13 mouse cellular contexts compared by ENCODE assay signal in the genomic region with DNA sequence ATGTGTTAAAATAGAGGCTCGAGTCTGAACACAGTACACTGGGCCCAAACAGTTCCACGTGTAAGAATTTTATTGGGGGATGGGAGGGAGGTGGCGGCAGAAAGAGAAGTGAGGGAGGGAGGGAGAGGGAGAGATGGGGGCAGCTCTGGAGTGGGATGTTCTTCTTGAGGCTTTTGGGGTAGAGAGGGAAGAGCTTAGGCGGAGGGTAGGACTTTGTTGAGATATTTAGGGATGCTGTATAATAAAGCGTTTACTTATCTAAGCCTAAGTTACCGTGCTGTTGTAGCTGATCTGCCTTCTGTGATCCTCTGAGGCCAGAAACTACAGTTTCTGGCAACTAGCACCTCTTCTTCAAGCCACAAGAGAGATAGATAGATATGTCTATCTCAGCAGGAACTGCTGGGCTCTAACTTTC. TPM values are rescaled to one million over a fixed set of nuclear protein-coding genes. Genes with fewer than 3 reads are reported as not detected.
DNase-seq lines count a peak whose midpoint lies in the region; ATAC-seq lines count a peak whose summit lies in the region.
"Had no signal": no experiment of that assay in that cellular context is flagged by ENCODE, and none has a peak within 500 bp of the region (broad histone marks: within the 10 kb centered on the region; RNA-seq: fewer than 3 reads in every experiment).

No protein-coding gene starts in this region.

- no peaks in the 10 kb centered on the region for H3K9me3 ChIP-seq in hindbrain, embryonic 13.5 days
- H3K9me3 ChIP-seq in hindbrain, embryonic 12.5 days (replicated peaks): no peaks in the 10 kb centered on the region
- no peaks in the 10 kb centered on the region for H3K9me3 ChIP-seq in intestine, embryonic 14.5 days (ENCODE audit: control insufficient read depth, low read length)
- no peaks in the 10 kb centered on the region for H3K9me3 ChIP-seq in liver, embryonic 15.5 days (replicated peaks)
- no peaks in the 10 kb centered on the region for H3K9me3 ChIP-seq in forebrain, embryonic 11.5 days (ENCODE audit: control insufficient read depth, low read length)
- H3K9me3 ChIP-seq: embryonic facial prominence, embryonic 12.5 days; forebrain, embryonic 10.5 days; heart, embryonic 13.5 days; limb, embryonic 15.5 days had no signal

- no peaks in the 10 kb centered on the region for H3K27me3 ChIP-seq in hindbrain, embryonic 13.5 days
- no peaks in the 10 kb centered on the region for H3K27me3 ChIP-seq in hindbrain, embryonic 12.5 days
- H3K27me3 ChIP-seq in intestine, embryonic 14.5 days (replicated peaks; ENCODE audit: control insufficient read depth, insufficient read depth, low read length): no peaks in the 10 kb centered on the region
- no peaks in the 10 kb centered on the region for H3K27me3 ChIP-seq in liver, embryonic 15.5 days
- no peaks in the 10 kb centered on the region for H3K27me3 ChIP-seq in forebrain, embryonic 11.5 days (ENCODE audit: control insufficient read depth, insufficient read depth, low read length)
- H3K27me3 ChIP-seq: embryonic facial prominence, embryonic 12.5 days; heart, embryonic 13.5 days; limb, embryonic 15.5 days had no signal

- no peak overlapping the region; the same call in 1 of the 2 replicates for H3K9ac ChIP-seq in hindbrain, embryonic 13.5 days
- H3K9ac ChIP-seq in hindbrain, embryonic 12.5 days: no peak overlapping the region
- no peak overlapping the region for H3K9ac ChIP-seq in intestine, embryonic 14.5 days (ENCODE audit: low read length)
- H3K9ac ChIP-seq in liver, embryonic 15.5 days: no peak overlapping the region
- no peak overlapping the region for H3K9ac ChIP-seq in forebrain, embryonic 11.5 days (ENCODE audit: low read length)
- H3K9ac ChIP-seq: embryonic facial prominence, embryonic 12.5 days; heart, embryonic 13.5 days; limb, embryonic 15.5 days had no signal

- H3K36me3 ChIP-seq in hindbrain, embryonic 13.5 days: peaks cover 10% of the 10 kb centered on the region
- no peaks in the 10 kb centered on the region for H3K36me3 ChIP-seq in hindbrain, embryonic 12.5 days
- peaks cover 5% of the 10 kb centered on the region; the same call in 1 of the 2 replicates for H3K36me3 ChIP-seq in intestine, embryonic 14.5 days (ENCODE audit: control insufficient read depth, insufficient read depth, low read length)
- H3K36me3 ChIP-seq in liver, embryonic 15.5 days (replicated peaks): no peaks in the 10 kb centered on the region
- H3K36me3 ChIP-seq in forebrain, embryonic 11.5 days (ENCODE audit: control insufficient read depth, insufficient read depth, low read length): no peaks in the 10 kb centered on the region

- H3K4me1 ChIP-seq in hindbrain, embryonic 13.5 days (replicated peaks): peaks cover 19% of the 10 kb centered on the region
- H3K4me1 ChIP-seq in hindbrain, embryonic 12.5 days: peaks cover 9% of the 10 kb centered on the region
- H3K4me1 ChIP-seq in intestine, embryonic 14.5 days (replicated peaks; ENCODE audit: control insufficient read depth, insufficient read depth, low read length): peaks cover 7% of the 10 kb centered on the region; the same call in 1 of the 2 replicates
- peaks cover 29% of the 10 kb centered on the region for H3K4me1 ChIP-seq in liver, embryonic 15.5 days (replicated peaks)
- no peaks in the 10 kb centered on the region for H3K4me1 ChIP-seq in forebrain, embryonic 11.5 days (replicated peaks; ENCODE audit: control insufficient read depth, insufficient read depth, low read length)

- no peak overlapping the region for H3K27ac ChIP-seq in hindbrain, embryonic 13.5 days
- no peak overlapping the region for H3K27ac ChIP-seq in hindbrain, embryonic 12.5 days
- no peak overlapping the region for H3K27ac ChIP-seq in intestine, embryonic 14.5 days (ENCODE audit: low read depth)
- no peak overlapping the region for H3K27ac ChIP-seq in liver, embryonic 15.5 days (replicated peaks)
- H3K27ac ChIP-seq in forebrain, embryonic 11.5 days (ENCODE audit: low read depth, low read length): no peak overlapping the region
- H3K27ac ChIP-seq: embryonic facial prominence, embryonic 12.5 days; heart, embryonic 13.5 days; limb, embryonic 15.5 days had no signal

- peak; percentile 1; the same call in 1 of the 2 replicates for ATAC-seq in hindbrain, embryonic 13.5 days (ENCODE audit: low FRiP score)
- ATAC-seq in hindbrain, embryonic 12.5 days (ENCODE audit: low FRiP score): no peak
- ATAC-seq in intestine, embryonic 14.5 days (replicated peaks; ENCODE audit: low FRiP score, low TSS enrichment, low read depth): no peak; the same call in 1 of the 2 replicates
- ATAC-seq in liver, embryonic 15.5 days (ENCODE audit: insufficient read depth): no peak
- no peak for ATAC-seq in forebrain, embryonic 11.5 days (replicated peaks; ENCODE audit: low FRiP score)

- WGBS in hindbrain, embryonic 13.5 days: 57% methylated on average over 6 of the region's 6 CpGs
- WGBS in hindbrain, embryonic 12.5 days: 58% methylated on average over 6 of the region's 6 CpGs
- WGBS in intestine, embryonic 14.5 days: 18% methylated on average over 6 of the region's 6 CpGs
- 12% methylated on average over 6 of the region's 6 CpGs for WGBS in liver, embryonic 15.5 days (ENCODE audit: insufficient replicate concordance)
- 59% methylated on average over 6 of the region's 6 CpGs for WGBS in forebrain, embryonic 11.5 days

- H3K4me2 ChIP-seq in hindbrain, embryonic 13.5 days: no peak overlapping the region
- no peak overlapping the region for H3K4me2 ChIP-seq in hindbrain, embryonic 12.5 days (replicated peaks)
- H3K4me2 ChIP-seq in intestine, embryonic 14.5 days (ENCODE audit: low read length): peak overlapping the region; percentile 61
- peak overlapping the region; percentile 87 for H3K4me2 ChIP-seq in liver, embryonic 15.5 days
- no peak overlapping the region for H3K4me2 ChIP-seq in forebrain, embryonic 11.5 days (ENCODE audit: low read depth, low read length, severe bottlenecking)

- no peak overlapping the region for H3K4me3 ChIP-seq in hindbrain, embryonic 13.5 days
- H3K4me3 ChIP-seq in hindbrain, embryonic 12.5 days: no peak overlapping the region
- 0 out of 2 replicates have a peak overlapping the region, but pooled peaks have one; percentile 98 for H3K4me3 ChIP-seq in intestine, embryonic 14.5 days (ENCODE audit: low read depth, low read length)
- no peak overlapping the region for H3K4me3 ChIP-seq in liver, embryonic 15.5 days (replicated peaks)
- H3K4me3 ChIP-seq in forebrain, embryonic 11.5 days (ENCODE audit: low read depth, low read length): no peak overlapping the region

- peak; percentile 54 for DNase-seq in 416B (ENCODE audit: low read depth)
- DNase-seq in intestine, embryonic 14.5 days (ENCODE audit: low spot score): peak; percentile 50
- no peak for DNase-seq in thymus, adult 18-20 months
- no peak for DNase-seq in forebrain, embryonic 11.5 days (ENCODE audit: low spot score)
- DNase-seq in adrenal gland, adult 8-10 months: no peak

RNA-seq across cellular contexts. Expression of a gene that starts 0.7 kb away (rescaled TPM):
- polyA plus RNA-seq in hindbrain, embryonic 13.5 days (2015; fragmentation: Nextera tagmentation; extraction: Ambion mirVana): 40.7 and 46.1 TPM in 2 replicates
- 35.4 and 35.9 TPM in 2 replicates for polyA plus RNA-seq in hindbrain, embryonic 12.5 days (2016; fragmentation: Nextera tagmentation; extraction: Ambion mirVana)
- polyA plus RNA-seq in intestine, embryonic 14.5 days (2014; fragmentation: Nextera tagmentation; extraction: Ambion mirVana): 52.7 and 53.5 TPM in 2 replicates
- polyA plus RNA-seq in liver, embryonic 15.5 days (2015; fragmentation: Nextera tagmentation; extraction: Ambion mirVana): 19.7 and 20.5 TPM in 2 replicates
- polyA plus RNA-seq in forebrain, embryonic 11.5 days (2014; fragmentation: Nextera tagmentation; extraction: Ambion mirVana): 28.7 and 29.3 TPM in 2 replicates
- total RNA-seq in adrenal gland, adult 8-10 months (2022): 10 to 100 TPM; 20.7 to 34.0 (median 24.7) TPM

RNA-seq across cellular contexts. Expression of a gene that starts 1.2 kb away (rescaled TPM):
- polyA plus RNA-seq in hindbrain, embryonic 13.5 days (2015; fragmentation: Nextera tagmentation; extraction: Ambion mirVana): 0.66 and 0.88 TPM in 2 replicates
- polyA plus RNA-seq in hindbrain, embryonic 12.5 days (2016; fragmentation: Nextera tagmentation; extraction: Ambion mirVana): 0.63 TPM in 1 of 2 replicates, not detected in the other
- 1.1 and 1.8 TPM in 2 replicates for polyA plus RNA-seq in intestine, embryonic 14.5 days (2014; fragmentation: Nextera tagmentation; extraction: Ambion mirVana)
- polyA plus RNA-seq in liver, embryonic 15.5 days (2015; fragmentation: Nextera tagmentation; extraction: Ambion mirVana): 0.30 TPM in 1 of 2 replicates, not detected in the other
- polyA plus RNA-seq in forebrain, embryonic 11.5 days (2014; fragmentation: Nextera tagmentation; extraction: Ambion mirVana): 0.37 TPM in 1 of 2 replicates, not detected in the other
- 1 to 10 TPM; 1.0 to 2.7 (median 1.8) TPM for total RNA-seq in adrenal gland, adult 8-10 months (2022)
- polyA plus RNA-seq: embryonic facial prominence, embryonic 12.5 days had no signal

RNA-seq across cellular contexts. Expression of a gene that starts 18.5 kb away (rescaled TPM):
- polyA plus RNA-seq in hindbrain, embryonic 13.5 days (2015; fragmentation: Nextera tagmentation; extraction: Ambion mirVana): 7.5 and 8.2 TPM in 2 replicates
- polyA plus RNA-seq in hindbrain, embryonic 12.5 days (2016; fragmentation: Nextera tagmentation; extraction: Ambion mirVana): 10.3 and 11.3 TPM in 2 replicates
- 9.7 and 11.3 TPM in 2 replicates for polyA plus RNA-seq in intestine, embryonic 14.5 days (2014; fragmentation: Nextera tagmentation; extraction: Ambion mirVana)
- 6.4 TPM in 2 replicates for polyA plus RNA-seq in liver, embryonic 15.5 days (2015; fragmentation: Nextera tagmentation; extraction: Ambion mirVana)
- 8.9 and 9.8 TPM in 2 replicates for polyA plus RNA-seq in forebrain, embryonic 11.5 days (2014; fragmentation: Nextera tagmentation; extraction: Ambion mirVana)
- total RNA-seq in adrenal gland, adult 8-10 months (2022): 10 to 100 TPM; 39.7 to 46.8 (median 43.5) TPM

RNA-seq across cellular contexts. Expression of a gene that starts 26.7 kb away (rescaled TPM):
- polyA plus RNA-seq in hindbrain, embryonic 13.5 days (2015; fragmentation: Nextera tagmentation; extraction: Ambion mirVana): 0.35 and 0.43 TPM in 2 replicates
- polyA plus RNA-seq in hindbrain, embryonic 12.5 days (2016; fragmentation: Nextera tagmentation; extraction: Ambion mirVana): not detected in 2 replicates
- not detected in 2 replicates for polyA plus RNA-seq in intestine, embryonic 14.5 days (2014; fragmentation: Nextera tagmentation; extraction: Ambion mirVana)
- 0.07 TPM in 1 of 2 replicates, not detected in the other for polyA plus RNA-seq in liver, embryonic 15.5 days (2015; fragmentation: Nextera tagmentation; extraction: Ambion mirVana)
- not detected in 2 replicates for polyA plus RNA-seq in forebrain, embryonic 11.5 days (2014; fragmentation: Nextera tagmentation; extraction: Ambion mirVana)
- not detected for total RNA-seq in adrenal gland, adult 8-10 months (2022)
- total RNA-seq: gastrocnemius, postnatal 14 days had no signal
- polyA plus RNA-seq: embryonic facial prominence, embryonic 12.5 days; forebrain, embryonic 10.5 days; heart, embryonic 13.5 days had no signal

RNA-seq across cellular contexts. Expression of a gene that starts 41.3 kb away (rescaled TPM):
- not detected in 2 replicates for polyA plus RNA-seq in hindbrain, embryonic 13.5 days (2015; fragmentation: Nextera tagmentation; extraction: Ambion mirVana)
- polyA plus RNA-seq in hindbrain, embryonic 12.5 days (2016; fragmentation: Nextera tagmentation; extraction: Ambion mirVana): not detected in 2 replicates
- not detected in 2 replicates for polyA plus RNA-seq in intestine, embryonic 14.5 days (2014; fragmentation: Nextera tagmentation; extraction: Ambion mirVana)
- 0.46 and 0.48 TPM in 2 replicates for polyA plus RNA-seq in liver, embryonic 15.5 days (2015; fragmentation: Nextera tagmentation; extraction: Ambion mirVana)
- polyA plus RNA-seq in forebrain, embryonic 11.5 days (2014; fragmentation: Nextera tagmentation; extraction: Ambion mirVana): not detected in 2 replicates
- total RNA-seq in adrenal gland, adult 8-10 months (2022): under 1 TPM; 0.21 to 0.81 (median 0.59) TPM
- polyA plus RNA-seq: embryonic facial prominence, embryonic 12.5 days; forebrain, embryonic 10.5 days had no signal

Comparison
In these comparisons a context has a peak if more than half of its experiments do, and no peak if none do; other contexts are left out.
1. H3K4me2 ChIP-seq: peak in intestine, embryonic 14.5 days (single experiment) and liver, embryonic 15.5 days (single experiment); none in hindbrain, embryonic 13.5 days (single experiment), hindbrain, embryonic 12.5 days (single experiment) and forebrain, embryonic 11.5 days (single experiment).
2. DNase-seq: peak in 416B (single experiment) and intestine, embryonic 14.5 days (single experiment); none in thymus, adult 18-20 months (0 of 2), forebrain, embryonic 11.5 days (single experiment) and adrenal gland, adult 8-10 months (single experiment).